Mouse (Mus musculus) lung, postnatal 0 days (tissue): ENCODE measurements around the gene Rgs9bp. TPM values are rescaled to one million over a fixed set of nuclear protein-coding genes. Genes with fewer than 3 reads are reported as not detected.

ENCODE experiments used
- ATAC-seq: fragments of 200-750 bp; cut with Nextera tagmentation; 2 replicates; pipeline ENCODE4 v1.8.0; 2017; ENCODE audit warnings: moderate library complexity
- DNase-seq: peaks from one replicate; pipeline ENCODE4 v3.0.0-alpha.2; 2016; ENCODE audit warnings: low spot score
- H3K27ac ChIP-seq: fragments of 300-500 bp; sonication (generic); 2 replicates; pipeline ENCODE4 v1.5.1; 2014; ENCODE audit warnings: antibody characterized with exemption, mild to moderate bottlenecking, low read length, mixed read lengths
- H3K27me3 ChIP-seq: fragments of 300-500 bp; sonication (generic); replicated peaks from 2 replicates; pipeline ENCODE4 v1.6.1; 2014; ENCODE audit warnings: low read length, mixed read lengths; ENCODE audit not compliant: insufficient read depth
- H3K36me3 ChIP-seq: fragments of 300-500 bp; sonication (generic); 2 replicates; pipeline ENCODE4 v1.6.1; 2014; ENCODE audit warnings: low read length, mixed read lengths; ENCODE audit not compliant: insufficient read depth
- H3K4me1 ChIP-seq: fragments of 300-500 bp; sonication (generic); 2 replicates; pipeline ENCODE4 v1.6.1; 2014; ENCODE audit warnings: antibody characterized with exemption, low read depth, low read length, mixed read lengths; ENCODE audit not compliant: insufficient read depth
- H3K4me2 ChIP-seq: fragments of 300-500 bp; sonication (generic); replicated peaks from 2 replicates; pipeline ENCODE4 v1.6.1; 2014; ENCODE audit warnings: low read depth, mild to moderate bottlenecking, low read length, moderate library complexity, mixed read lengths
- H3K4me3 ChIP-seq: fragments of 300-500 bp; sonication (generic); 2 replicates; pipeline ENCODE4 v1.5.1; 2014; ENCODE audit warnings: low read depth, low read length
- H3K9ac ChIP-seq: fragments of 300-500 bp; sonication (generic); replicated peaks from 2 replicates; pipeline ENCODE4 v1.6.1; 2014; ENCODE audit warnings: low read depth, mild to moderate bottlenecking
- H3K9me3 ChIP-seq: fragments of 300-500 bp; sonication (generic); 2 replicates; pipeline ENCODE4 v1.6.1; 2016; ENCODE audit warnings: low read length, mixed read lengths
- CTCF ChIP-seq: IDR thresholded peaks from 2 replicates; pipeline ENCODE4 v1.5.1; 2016; ENCODE audit warnings: antibody characterized with exemption, mild to moderate bottlenecking
- EP300 ChIP-seq: IDR thresholded peaks from 2 replicates; pipeline ENCODE4 v1.6.1; 2016; ENCODE audit warnings: antibody characterized with exemption, mild to moderate bottlenecking, control low read depth
- WGBS: fragments of 180-500 bp; shearing (Covaris S2); extraction: QIAGEN DNeasy Blood & Tissue Kit; methylation state at CpG from one replicate; pipeline ENCODE4 v1.1.7; 2014; 5-methylcytosine and 5-hydroxymethylcytosine counted together
- polyA plus RNA-seq: library from polyadenylated mRNA; unstranded; fragments of >200 nt; fragmentation: Nextera tagmentation; extraction: Ambion mirVana; gene quantifications from 2 replicates; pipeline ENCODE4 v1.2.1, GENCODE M21; 2015

Gene Rgs9bp
- polyA plus RNA-seq, 1 experiment from 2014 or later = 0.02 TPM

GRCm38 (mm10) chr7:35564067-35564865 is 21.1 kb downstream of the Rgs9bp start:
- no peaks in the 10 kb centered on the region for H3K27me3 ChIP-seq
- no peaks in the 10 kb centered on the region for H3K9me3 ChIP-seq
- TF ChIP-seq CTCF (no peak), EP300 (no peak)
- no peaks in the 10 kb centered on the region for H3K36me3 ChIP-seq
- DNase-seq (no peak), ATAC-seq (no peak)
- WGBS = 85% methylated on average over 2 of the region's 2 CpGs
- H3K4me1 ChIP-seq = no peaks in the 10 kb centered on the region
- H3K4me3 ChIP-seq = no peak overlapping the region
- no peak overlapping the region for H3K9ac ChIP-seq
- no peak overlapping the region for H3K27ac ChIP-seq
- H3K4me2 ChIP-seq = no peak overlapping the region

- 61% methylated on average over 11 of the region's 11 CpGs for WGBS
- TF ChIP-seq CTCF (no peak), EP300 (no peak)
- H3K9ac ChIP-seq = no peak overlapping the region
- ATAC-seq (no peak), DNase-seq (no peak)
- H3K27ac ChIP-seq = no peak overlapping the region
- no peaks in the 10 kb centered on the region for H3K4me1 ChIP-seq
- no peaks in the 10 kb centered on the region for H3K27me3 ChIP-seq
- H3K4me2 ChIP-seq = no peak overlapping the region
- no peaks in the 10 kb centered on the region for H3K36me3 ChIP-seq
- no peak overlapping the region for H3K4me3 ChIP-seq
- no peaks in the 10 kb centered on the region for H3K9me3 ChIP-seq
These were observed 22.3 kb downstream of the Rgs9bp start for GRCm38 (mm10) chr7:35563071-35563470.

GRCm38 (mm10) chr7:35559838-35560237 is 25.5 kb downstream of the Rgs9bp start:
- Histone ChIP-seq H3K36me3 (no peaks in the 10 kb centered on the region), H3K9me3 (no peaks in the 10 kb centered on the region), H3K4me2 (no peak overlapping the region), H3K27ac (no peak overlapping the region), H3K27me3 (no peaks in the 10 kb centered on the region), H3K9ac (no peak overlapping the region), H3K4me3 (no peak overlapping the region), H3K4me1 (peaks cover 3% of the 10 kb centered on the region; the same call in 1 of the 2 replicates)
- 93% methylated on average over 3 of the region's 3 CpGs for WGBS
- TF ChIP-seq EP300 = no peak
- TF ChIP-seq CTCF = no peak
- no peak for ATAC-seq
- no peak for DNase-seq

- WGBS = 51% methylated on average over 2 of the region's 2 CpGs
- H3K36me3 ChIP-seq = no peaks in the 10 kb centered on the region
- no peak overlapping the region for H3K4me2 ChIP-seq
- H3K27me3 ChIP-seq = no peaks in the 10 kb centered on the region
- no peak overlapping the region for H3K4me3 ChIP-seq
- H3K9me3 ChIP-seq = no peaks in the 10 kb centered on the region
- H3K4me1 ChIP-seq = peaks cover 3% of the 10 kb centered on the region; the same call in 1 of the 2 replicates
- H3K27ac ChIP-seq = no peak overlapping the region
- DNase-seq (no peak), ATAC-seq (no peak)
- no peak for TF ChIP-seq CTCF
- TF ChIP-seq EP300 = no peak
- no peak overlapping the region for H3K9ac ChIP-seq
These were observed 26.7 kb downstream of the Rgs9bp start for GRCm38 (mm10) chr7:35558681-35559080.

- DNase-seq (no peak), ATAC-seq (no peak)
- no peaks in the 10 kb centered on the region for H3K9me3 ChIP-seq
- peaks cover 3% of the 10 kb centered on the region; the same call in 1 of the 2 replicates for H3K4me1 ChIP-seq
- no peak overlapping the region for H3K9ac ChIP-seq
- no peak overlapping the region for H3K4me3 ChIP-seq
- H3K36me3 ChIP-seq = no peaks in the 10 kb centered on the region
- 54% methylated on average over 3 of the region's 3 CpGs for WGBS
- no peak overlapping the region for H3K4me2 ChIP-seq
- H3K27me3 ChIP-seq = no peaks in the 10 kb centered on the region
- H3K27ac ChIP-seq = no peak overlapping the region
- TF ChIP-seq CTCF (no peak), EP300 (no peak)
These were observed 27.8 kb downstream of the Rgs9bp start for GRCm38 (mm10) chr7:35557577-35557976.

- Histone ChIP-seq H3K4me2 (no peak overlapping the region), H3K4me3 (no peak overlapping the region), H3K27me3 (no peaks in the 10 kb centered on the region), H3K9ac (no peak overlapping the region), H3K36me3 (no peaks in the 10 kb centered on the region), H3K4me1 (peaks cover 3% of the 10 kb centered on the region; the same call in 1 of the 2 replicates), H3K27ac (no peak overlapping the region), H3K9me3 (no peaks in the 10 kb centered on the region)
- TF ChIP-seq EP300 (no peak), CTCF (no peak)
- ATAC-seq (no peak), DNase-seq (no peak)
- 77% methylated on average over 5 of the region's 5 CpGs for WGBS
These were observed 28.5 kb downstream of the Rgs9bp start for GRCm38 (mm10) chr7:35556905-35557304.
